In genomic region chr4:55294255-55294687, GRCm38 (mm10) we compare ENCODE assay signal across 8 mouse cellular contexts. TPM values are rescaled to one million over a fixed set of nuclear protein-coding genes. Genes with fewer than 3 reads are reported as not detected.
DNase-seq lines count a peak whose midpoint lies in the region; ATAC-seq and TF ChIP-seq lines count a peak whose summit lies in the region.

No protein-coding gene starts in this region.

- H3K9ac ChIP-seq in kidney, embryonic 15.5 days, result peak overlapping the region; percentile 42
- peak overlapping the region; percentile 69 for H3K9ac ChIP-seq in midbrain, postnatal 0 days (replicated peaks; ENCODE audit: low read length, poor library complexity, severe bottlenecking)

- under 1% methylated on average over 14 of the region's 14 CpGs for WGBS in kidney, embryonic 15.5 days
- WGBS in kidney, adult 2 months, result 2% methylated on average over 14 of the region's 14 CpGs
- 2% methylated on average over 14 of the region's 14 CpGs for WGBS in midbrain, postnatal 0 days

- DNase-seq in kidney, adult 2 months, result no peak
- peak; percentile 34 for DNase-seq in gastrocnemius, postnatal 14 days
- peak; percentile 33 to 40 for DNase-seq in left cerebral cortex, adult 2 months (ENCODE audit: extremely low spot score in 1 of 2, low spot score in 2 of 2)
- peak; percentile 92 for DNase-seq in midbrain, postnatal 0 days (ENCODE audit: low spot score)
- no peak for DNase-seq in spleen, adult 12 weeks (ENCODE audit: low spot score)
- DNase-seq in urinary bladder, adult 2 months (ENCODE audit: low spot score), result no peak

- no peaks in the 10 kb centered on the region for H3K9me3 ChIP-seq in kidney, embryonic 15.5 days (replicated peaks)
- no peaks in the 10 kb centered on the region for H3K9me3 ChIP-seq in midbrain, postnatal 0 days (ENCODE audit: low read length)

- 0 out of 2 replicates have a peak, but pooled peaks cover 11% of the 10 kb centered on the region for H3K4me1 ChIP-seq in kidney, embryonic 15.5 days
- no peaks in the 10 kb centered on the region for H3K4me1 ChIP-seq in kidney, adult 2 months (ENCODE audit: control insufficient read depth, insufficient read depth, low read length)
- no peaks in the 10 kb centered on the region; the same call in 1 of the 2 replicates for H3K4me1 ChIP-seq in cortical plate, adult 2 months (ENCODE audit: control insufficient read depth, insufficient read depth, low read length)
- H3K4me1 ChIP-seq in midbrain, postnatal 0 days (ENCODE audit: insufficient read depth, low read length), result peaks cover 4% of the 10 kb centered on the region; the same call in 1 of the 2 replicates

- no peak for TF ChIP-seq POLR2A in kidney, adult 2 months (IDR thresholded peaks at IDR 0.05; ENCODE audit: low read depth, low read length)
- no peak for TF ChIP-seq POLR2A in cortical plate, adult 2 months (IDR thresholded peaks at IDR 0.05; ENCODE audit: extremely low read depth, insufficient read depth, low read length)

- H3K27me3 ChIP-seq in kidney, embryonic 15.5 days, result peaks cover 5% of the 10 kb centered on the region; the same call in 1 of the 2 replicates
- H3K27me3 ChIP-seq in kidney, adult 2 months (replicated peaks; ENCODE audit: control insufficient read depth, insufficient read depth, low read length), result no peaks in the 10 kb centered on the region
- no peaks in the 10 kb centered on the region for H3K27me3 ChIP-seq in midbrain, postnatal 0 days (ENCODE audit: insufficient read depth, low read length)

- H3K4me3 ChIP-seq in kidney, embryonic 15.5 days (replicated peaks), result peak overlapping the region; percentile 39
- H3K4me3 ChIP-seq in kidney, adult 2 months (ENCODE audit: insufficient read depth, low read depth, low read length), result no peak overlapping the region
- H3K4me3 ChIP-seq in cortical plate, adult 2 months (ENCODE audit: insufficient read depth, low read length), result peak overlapping the region; percentile 34
- peak overlapping the region; percentile 40 for H3K4me3 ChIP-seq in left cerebral cortex, adult 2 months
- H3K4me3 ChIP-seq in midbrain, postnatal 0 days (ENCODE audit: low read depth, low read length), result peak overlapping the region; percentile 31

- no peak overlapping the region for H3K27ac ChIP-seq in kidney, embryonic 15.5 days
- H3K27ac ChIP-seq in kidney, adult 2 months (ENCODE audit: insufficient read depth, low read depth, low read length), result no peak overlapping the region
- H3K27ac ChIP-seq in cortical plate, adult 2 months (ENCODE audit: insufficient read depth, low read length), result no peak overlapping the region
- no peak overlapping the region for H3K27ac ChIP-seq in left cerebral cortex, adult 2 months
- peak overlapping the region; percentile 90 for H3K27ac ChIP-seq in midbrain, postnatal 0 days (ENCODE audit: low read depth, low read length)

- no peaks in the 10 kb centered on the region for H3K36me3 ChIP-seq in kidney, embryonic 15.5 days
- no peaks in the 10 kb centered on the region for H3K36me3 ChIP-seq in kidney, adult 2 months (ENCODE audit: control insufficient read depth, insufficient read depth, low read length)
- no peaks in the 10 kb centered on the region for H3K36me3 ChIP-seq in midbrain, postnatal 0 days (ENCODE audit: insufficient read depth, low read length)

- ATAC-seq in kidney, embryonic 15.5 days (replicated peaks; ENCODE audit: low FRiP score), result no peak
- ATAC-seq in midbrain, postnatal 0 days (ENCODE audit: low FRiP score), result peak; percentile 92

- intact Hi-C loops in gastrocnemius, postnatal 14 days (cut with DNase I; ENCODE audit: low total_unique reads), result no loop called here
- intact Hi-C loops in left cerebral cortex, adult 2 months (cut with DNase I), result no loop called here

- no peak for TF ChIP-seq CTCF in kidney, adult 2 months (conservative IDR thresholded peaks at IDR 0.05; ENCODE audit: insufficient read depth, insufficient read length, low read depth, low read length)
- TF ChIP-seq CTCF in cortical plate, adult 2 months (IDR thresholded peaks at IDR 0.05; ENCODE audit: extremely low read depth, insufficient read depth, low read length), result no peak
- TF ChIP-seq CTCF in left cerebral cortex, adult 2 months (IDR thresholded peaks at IDR 0.05), result no peak
- peak; percentile 54 for TF ChIP-seq CTCF in midbrain, postnatal 0 days (IDR thresholded peaks at IDR 0.05)

- H3K4me2 ChIP-seq in kidney, embryonic 15.5 days, result peak overlapping the region; percentile 66
- peak overlapping the region; percentile 61 for H3K4me2 ChIP-seq in midbrain, postnatal 0 days (ENCODE audit: low read depth, low read length, poor library complexity, severe bottlenecking)

RNA-seq across cellular contexts. Expression of gene Rad23b, which starts 55.6 kb away (rescaled TPM):
- polyA plus RNA-seq in kidney, embryonic 15.5 days (2015; fragmentation: Nextera tagmentation; extraction: Ambion mirVana), result 83.3 and 92.1 TPM in 2 replicates
- polyA plus RNA-seq in kidney, adult 2 months (2012; rRNA removed), result 140 and 202 TPM in 2 replicates
- polyA plus RNA-seq in cortical plate, adult 2 months (2012; rRNA removed), result 148 and 153 TPM in 2 replicates
- 100 to 1,000 TPM in 1 of 2 experiments, 10 to 100 TPM in 1; 97.2 to 114 TPM for total RNA-seq in gastrocnemius, postnatal 14 days (2021)
- 100 to 1,000 TPM; 180 to 193 TPM for total RNA-seq in left cerebral cortex, adult 2 months (2021)
- 195 and 294 TPM in 2 replicates for total RNA-seq in midbrain, postnatal 0 days (2014; rRNA removed)
- polyA plus RNA-seq in midbrain, postnatal 0 days (2015; fragmentation: Nextera tagmentation; extraction: Ambion mirVana), result 80.0 and 87.1 TPM in 2 replicates
- 107 and 114 TPM in 2 replicates for polyA plus RNA-seq in urinary bladder, adult 2 months (2012; rRNA removed)

Comparison
In these comparisons a context has a peak if more than half of its experiments do, and no peak if none do; other contexts are left out.
1. DNase-seq: peak in gastrocnemius, postnatal 14 days (single experiment), left cerebral cortex, adult 2 months (2 of 2) and midbrain, postnatal 0 days (single experiment); none in kidney, adult 2 months (single experiment), spleen, adult 12 weeks (single experiment) and urinary bladder, adult 2 months (single experiment).